Mouse (Mus musculus): ENCODE data around the gene Ifitm10. TPM values are rescaled to one million over a fixed set of nuclear protein-coding genes. Genes with fewer than 3 reads are reported as not detected.

Gene Ifitm10
- polyA plus RNA-seq, 1 experiment, result 0.59 TPM

GRCm38 (mm10) chr7:142371768-142372661, 1.5 kb downstream of the Ifitm10 start:
- Histone ChIP-seq H3K27ac (ENCODE audit: insufficient read depth, low read depth, low read length) (no peak overlapping the region), H3K4me1 (ENCODE audit: control insufficient read depth, insufficient read depth, low read length) (0 out of 2 replicates have a peak, but pooled peaks cover 2% of the 10 kb centered on the region), H3K4me3 (ENCODE audit: insufficient read depth, low read length) (peak overlapping the region; percentile 41)
- no peak for TF ChIP-seq POLR2A (IDR thresholded peaks at IDR 0.05; ENCODE audit: borderline replicate concordance, low read depth, low read length)
- TF ChIP-seq CTCF (IDR thresholded peaks at IDR 0.05; ENCODE audit: low read depth, low read length), result no peak

- H3K4me1 ChIP-seq (ENCODE audit: control insufficient read depth, insufficient read depth, low read length), result 0 out of 2 replicates have a peak, but pooled peaks cover 2% of the 10 kb centered on the region
- H3K4me3 ChIP-seq (ENCODE audit: insufficient read depth, low read length), result peak overlapping the region; percentile 41; the same call in 1 of the 2 replicates
- TF ChIP-seq CTCF (IDR thresholded peaks at IDR 0.05; ENCODE audit: low read depth, low read length) (no peak), POLR2A (IDR thresholded peaks at IDR 0.05; ENCODE audit: borderline replicate concordance, low read depth, low read length) (no peak)
- H3K27ac ChIP-seq (ENCODE audit: insufficient read depth, low read depth, low read length), result no peak overlapping the region
Observed at GRCm38 (mm10) chr7:142371398-142371767, 2.2 kb downstream of the Ifitm10 start.

- no peak overlapping the region for H3K4me3 ChIP-seq (ENCODE audit: insufficient read depth, low read length)
- H3K4me1 ChIP-seq (ENCODE audit: control insufficient read depth, insufficient read depth, low read length), result 0 out of 2 replicates have a peak, but pooled peaks cover 2% of the 10 kb centered on the region
Observed at GRCm38 (mm10) chr7:142370937-142371336, 2.6 kb downstream of the Ifitm10 start.

GRCm38 (mm10) chr7:142369820-142370219, 3.7 kb downstream of the Ifitm10 start:
- H3K4me1 ChIP-seq (ENCODE audit: control insufficient read depth, insufficient read depth, low read length), result 0 out of 2 replicates have a peak, but pooled peaks cover 2% of the 10 kb centered on the region
- H3K4me3 ChIP-seq (ENCODE audit: insufficient read depth, low read length), result no peak overlapping the region
- no peak overlapping the region for H3K27ac ChIP-seq (ENCODE audit: insufficient read depth, low read depth, low read length)
- TF ChIP-seq POLR2A (IDR thresholded peaks at IDR 0.05; ENCODE audit: borderline replicate concordance, low read depth, low read length) (no peak), CTCF (IDR thresholded peaks at IDR 0.05; ENCODE audit: low read depth, low read length) (no peak)

More at GRCm38 (mm10) chr7:142370937-142371336, 2.6 kb downstream of the Ifitm10 start:
- no peak overlapping the region for H3K27ac ChIP-seq (ENCODE audit: insufficient read depth, low read depth, low read length)
- TF ChIP-seq CTCF (IDR thresholded peaks at IDR 0.05; ENCODE audit: low read depth, low read length), result no peak
- no peak for TF ChIP-seq POLR2A (IDR thresholded peaks at IDR 0.05; ENCODE audit: borderline replicate concordance, low read depth, low read length)

- no peak for TF ChIP-seq CTCF (IDR thresholded peaks at IDR 0.05; ENCODE audit: low read depth, low read length)
- no peak for TF ChIP-seq POLR2A (IDR thresholded peaks at IDR 0.05; ENCODE audit: borderline replicate concordance, low read depth, low read length)
- Histone ChIP-seq H3K4me1 (ENCODE audit: control insufficient read depth, insufficient read depth, low read length) (0 out of 2 replicates have a peak, but pooled peaks cover 2% of the 10 kb centered on the region), H3K4me3 (ENCODE audit: insufficient read depth, low read length) (no peak overlapping the region), H3K27ac (ENCODE audit: insufficient read depth, low read depth, low read length) (no peak overlapping the region)
Observed at GRCm38 (mm10) chr7:142368856-142369255, 4.7 kb downstream of the Ifitm10 start.

- no peak overlapping the region for H3K4me3 ChIP-seq (ENCODE audit: insufficient read depth, low read length)
- no peak for TF ChIP-seq CTCF (IDR thresholded peaks at IDR 0.05; ENCODE audit: low read depth, low read length)
- no peak for TF ChIP-seq POLR2A (IDR thresholded peaks at IDR 0.05; ENCODE audit: borderline replicate concordance, low read depth, low read length)
- H3K27ac ChIP-seq (ENCODE audit: insufficient read depth, low read depth, low read length), result no peak overlapping the region
- peaks cover 9% of the 10 kb centered on the region for H3K4me1 ChIP-seq (ENCODE audit: control insufficient read depth, insufficient read depth, low read length)
Observed at GRCm38 (mm10) chr7:142363107-142363506, 10.4 kb downstream of the Ifitm10 start.

- Histone ChIP-seq H3K27ac (ENCODE audit: insufficient read depth, low read depth, low read length) (no peak overlapping the region), H3K4me1 (ENCODE audit: control insufficient read depth, insufficient read depth, low read length) (peaks cover 18% of the 10 kb centered on the region), H3K4me3 (ENCODE audit: insufficient read depth, low read length) (no peak overlapping the region)
- TF ChIP-seq CTCF (IDR thresholded peaks at IDR 0.05; ENCODE audit: low read depth, low read length) (no peak), POLR2A (IDR thresholded peaks at IDR 0.05; ENCODE audit: borderline replicate concordance, low read depth, low read length) (no peak)
Observed at GRCm38 (mm10) chr7:142360743-142361142, 12.8 kb downstream of the Ifitm10 start.

- H3K4me1 ChIP-seq (ENCODE audit: control insufficient read depth, insufficient read depth, low read length), result peaks cover 18% of the 10 kb centered on the region
- H3K4me3 ChIP-seq (ENCODE audit: insufficient read depth, low read length), result no peak overlapping the region
- no peak overlapping the region for H3K27ac ChIP-seq (ENCODE audit: insufficient read depth, low read depth, low read length)
- TF ChIP-seq POLR2A (IDR thresholded peaks at IDR 0.05; ENCODE audit: borderline replicate concordance, low read depth, low read length) (no peak), CTCF (IDR thresholded peaks at IDR 0.05; ENCODE audit: low read depth, low read length) (no peak)
Observed at GRCm38 (mm10) chr7:142359129-142359528, 14.4 kb downstream of the Ifitm10 start.

- TF ChIP-seq POLR2A (IDR thresholded peaks at IDR 0.05; ENCODE audit: borderline replicate concordance, low read depth, low read length) (no peak), CTCF (IDR thresholded peaks at IDR 0.05; ENCODE audit: low read depth, low read length) (no peak)
- Histone ChIP-seq H3K4me3 (ENCODE audit: insufficient read depth, low read length) (no peak overlapping the region), H3K4me1 (ENCODE audit: control insufficient read depth, insufficient read depth, low read length) (peaks cover 18% of the 10 kb centered on the region), H3K27ac (ENCODE audit: insufficient read depth, low read depth, low read length) (no peak overlapping the region)
Observed at GRCm38 (mm10) chr7:142357566-142357965, 16.0 kb downstream of the Ifitm10 start.

GRCm38 (mm10) chr7:142354661-142355233, 18.8 kb downstream of the Ifitm10 start:
- no peak for TF ChIP-seq POLR2A (IDR thresholded peaks at IDR 0.05; ENCODE audit: borderline replicate concordance, low read depth, low read length)
- TF ChIP-seq CTCF (IDR thresholded peaks at IDR 0.05; ENCODE audit: low read depth, low read length), result no peak
- peaks cover 17% of the 10 kb centered on the region for H3K4me1 ChIP-seq (ENCODE audit: control insufficient read depth, insufficient read depth, low read length)
- no peak overlapping the region for H3K27ac ChIP-seq (ENCODE audit: insufficient read depth, low read depth, low read length)
- H3K4me3 ChIP-seq (ENCODE audit: insufficient read depth, low read length), result no peak overlapping the region
